Mouse (Mus musculus): Measurements from ENCODE around the gene Mmp17. TPM values are rescaled to one million over a fixed set of nuclear protein-coding genes. Genes with fewer than 3 reads are reported as not detected.

Mmp17 gene
- polyA plus RNA-seq, 1 experiment from 2014 or later = 10.4 TPM

DNA sequence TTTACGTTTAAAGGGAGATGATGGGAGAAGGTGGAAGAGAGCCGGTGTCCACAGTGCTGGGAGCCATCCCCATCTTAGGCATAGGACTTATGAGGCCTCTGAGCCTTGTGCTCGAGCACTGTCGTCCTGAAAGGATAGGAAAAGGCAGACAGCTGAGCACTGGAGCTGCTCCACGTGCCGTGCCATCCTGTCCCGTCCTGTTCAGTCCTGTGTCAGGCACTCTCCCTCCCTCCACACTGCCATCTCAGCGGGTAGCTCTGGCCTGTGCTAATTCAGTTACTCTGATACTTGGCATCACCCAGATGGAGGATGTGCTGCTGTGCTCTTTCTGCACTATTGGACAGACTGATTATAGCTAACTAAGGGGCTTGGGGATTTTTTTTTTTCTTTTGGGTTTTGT lies 21.6 kb upstream of the Mmp17 start:
- Histone ChIP-seq H3K4me1 (no peaks in the 10 kb centered on the region), H3K9me3 (no peaks in the 10 kb centered on the region), H3K27me3 (no peaks in the 10 kb centered on the region), H3K27ac (no peak overlapping the region), H3K4me3 (replicated peaks) (no peak overlapping the region), H3K4me2 (no peak overlapping the region), H3K36me3 (replicated peaks) (peaks cover 90% of the 10 kb centered on the region), H3K9ac (no peak overlapping the region)
- ATAC-seq (ENCODE audit: low FRiP score) = no peak
- 96% methylated on average over 8 of the region's 8 CpGs for WGBS

DNA sequence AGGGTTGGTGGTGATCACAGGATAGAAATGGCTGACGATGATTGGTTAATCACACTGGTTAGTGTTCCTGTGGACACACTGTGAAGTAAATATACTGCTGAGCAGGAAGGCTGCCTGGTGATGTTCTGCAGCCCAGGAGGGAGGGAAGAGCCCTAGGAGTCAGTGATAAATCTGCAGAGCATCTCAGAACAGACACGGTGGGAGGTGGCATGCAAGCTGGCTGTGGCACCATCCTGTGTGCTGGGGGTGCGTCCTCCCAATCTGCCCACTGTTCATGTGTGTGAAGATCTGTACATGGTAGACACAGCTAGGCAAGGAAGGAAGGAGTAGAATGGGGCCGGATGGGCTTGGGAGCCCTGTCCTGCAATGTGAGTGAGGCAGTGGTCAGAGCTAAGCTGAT lies 15.4 kb upstream of the Mmp17 start:
- Histone ChIP-seq H3K27ac (no peak overlapping the region), H3K9me3 (no peaks in the 10 kb centered on the region), H3K9ac (no peak overlapping the region), H3K27me3 (no peaks in the 10 kb centered on the region), H3K4me1 (no peaks in the 10 kb centered on the region), H3K4me3 (replicated peaks) (no peak overlapping the region), H3K36me3 (replicated peaks) (peaks cover 85% of the 10 kb centered on the region), H3K4me2 (no peak overlapping the region)
- no peak for ATAC-seq (ENCODE audit: low FRiP score)
- WGBS = 95% methylated on average over 4 of the region's 4 CpGs

DNA sequence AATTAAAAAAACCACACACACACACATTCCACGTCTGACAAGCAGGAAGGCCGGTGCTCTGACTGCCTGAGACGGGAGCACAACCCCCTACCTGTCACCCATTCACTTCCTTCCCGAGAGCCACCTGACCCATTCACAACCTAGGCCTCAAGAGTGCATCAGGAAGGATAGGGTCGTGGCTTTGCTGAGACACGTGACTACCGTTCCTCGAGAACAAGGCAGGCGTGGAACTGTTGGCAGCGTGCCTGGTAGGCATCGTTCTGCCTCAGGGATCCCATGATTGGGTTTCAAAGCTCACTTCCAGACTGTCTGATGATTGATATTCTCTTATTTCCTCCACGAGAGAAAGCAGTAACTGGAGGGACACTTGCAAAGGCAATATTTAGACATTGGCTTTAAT lies 5.8 kb upstream of the Mmp17 start:
- no peaks in the 10 kb centered on the region for H3K4me1 ChIP-seq
- H3K4me2 ChIP-seq = no peak overlapping the region
- H3K36me3 ChIP-seq (replicated peaks) = no peaks in the 10 kb centered on the region
- no peak overlapping the region for H3K27ac ChIP-seq
- H3K9me3 ChIP-seq = no peaks in the 10 kb centered on the region
- H3K9ac ChIP-seq = no peak overlapping the region
- no peak overlapping the region for H3K4me3 ChIP-seq (replicated peaks)
- 63% methylated on average over 12 of the region's 12 CpGs for WGBS
- peaks cover 24% of the 10 kb centered on the region for H3K27me3 ChIP-seq
- ATAC-seq (ENCODE audit: low FRiP score) = no peak

- 30% methylated on average over 6 of the region's 6 CpGs for WGBS
- no peak for ATAC-seq (ENCODE audit: low FRiP score)
- no peaks in the 10 kb centered on the region for H3K9me3 ChIP-seq
- H3K36me3 ChIP-seq (replicated peaks) = no peaks in the 10 kb centered on the region
- no peak overlapping the region for H3K27ac ChIP-seq
- no peak overlapping the region for H3K9ac ChIP-seq
- H3K4me3 ChIP-seq (replicated peaks) = no peak overlapping the region
- no peak overlapping the region for H3K4me2 ChIP-seq
- H3K4me1 ChIP-seq = peaks cover 12% of the 10 kb centered on the region
- H3K27me3 ChIP-seq = peaks cover 31% of the 10 kb centered on the region
These were observed 3.9 kb upstream of the Mmp17 start for GRCm38 (mm10) chr5:129580046-129580445.

GRCm38 (mm10) chr5:129580572-129580971 lies 3.4 kb upstream of the Mmp17 start:
- peaks cover 36% of the 10 kb centered on the region for H3K27me3 ChIP-seq
- no peak overlapping the region for H3K4me3 ChIP-seq (replicated peaks)
- H3K9ac ChIP-seq = no peak overlapping the region
- no peak overlapping the region for H3K4me2 ChIP-seq
- WGBS = 84% methylated on average over 9 of the region's 9 CpGs
- no peaks in the 10 kb centered on the region for H3K36me3 ChIP-seq (replicated peaks)
- H3K9me3 ChIP-seq = no peaks in the 10 kb centered on the region
- peaks cover 17% of the 10 kb centered on the region for H3K4me1 ChIP-seq
- H3K27ac ChIP-seq = no peak overlapping the region
- no peak for ATAC-seq (ENCODE audit: low FRiP score)

- ATAC-seq (ENCODE audit: low FRiP score) = no peak
- Histone ChIP-seq H3K27me3 (peaks cover 40% of the 10 kb centered on the region), H3K36me3 (replicated peaks) (no peaks in the 10 kb centered on the region), H3K9ac (no peak overlapping the region), H3K27ac (no peak overlapping the region), H3K4me1 (peaks cover 22% of the 10 kb centered on the region), H3K9me3 (no peaks in the 10 kb centered on the region), H3K4me2 (no peak overlapping the region), H3K4me3 (replicated peaks) (no peak overlapping the region)
- 83% methylated on average over 7 of the region's 7 CpGs for WGBS
These were observed 3.0 kb upstream of the Mmp17 start for GRCm38 (mm10) chr5:129581015-129581414.

- peak overlapping the region; percentile 73 for H3K4me3 ChIP-seq (replicated peaks)
- H3K4me1 ChIP-seq = peaks cover 35% of the 10 kb centered on the region
- no peaks in the 10 kb centered on the region for H3K9me3 ChIP-seq
- peak overlapping the region; percentile 83 for H3K9ac ChIP-seq
- peak overlapping the region; percentile 97 for H3K4me2 ChIP-seq
- H3K36me3 ChIP-seq (replicated peaks) = no peaks in the 10 kb centered on the region
- peaks cover 40% of the 10 kb centered on the region for H3K27me3 ChIP-seq
- 0 out of 2 replicates have a peak overlapping the region, but pooled peaks have one; percentile 61 for H3K27ac ChIP-seq
- WGBS = 4% methylated on average over 12 of the region's 12 CpGs
- ATAC-seq (ENCODE audit: low FRiP score) = no peak; the same call in 1 of the 2 replicates
These were observed 638 bp upstream of the Mmp17 start for GRCm38 (mm10) chr5:129583331-129583730.

- H3K27me3 ChIP-seq = peaks cover 40% of the 10 kb centered on the region
- H3K9me3 ChIP-seq = no peaks in the 10 kb centered on the region
- peak; percentile 31 for ATAC-seq (ENCODE audit: low FRiP score)
- peaks cover 35% of the 10 kb centered on the region for H3K4me1 ChIP-seq
- H3K27ac ChIP-seq = no peak overlapping the region
- H3K4me3 ChIP-seq (replicated peaks) = peak overlapping the region; percentile 73
- H3K36me3 ChIP-seq (replicated peaks) = no peaks in the 10 kb centered on the region
- peak overlapping the region; percentile 83 for H3K9ac ChIP-seq
- peak overlapping the region; percentile 97 for H3K4me2 ChIP-seq
- WGBS = under 1% methylated on average over 69 of the region's 76 CpGs
These were observed 893 bp downstream of the Mmp17 start for GRCm38 (mm10) chr5:129584583-129585541.

- Histone ChIP-seq H3K4me2 (peak overlapping the region; percentile 97), H3K4me1 (peaks cover 42% of the 10 kb centered on the region), H3K27me3 (peaks cover 38% of the 10 kb centered on the region), H3K27ac (peak overlapping the region; percentile 85), H3K9me3 (no peaks in the 10 kb centered on the region), H3K36me3 (replicated peaks) (no peaks in the 10 kb centered on the region), H3K9ac (peak overlapping the region; percentile 83), H3K4me3 (replicated peaks) (peak overlapping the region; percentile 73)
- WGBS = 0% methylated on average over 17 of the region's 17 CpGs
- ATAC-seq (ENCODE audit: low FRiP score) = peak; percentile 77
These were observed 2.0 kb downstream of the Mmp17 start for GRCm38 (mm10) chr5:129586016-129586415.

DNA sequence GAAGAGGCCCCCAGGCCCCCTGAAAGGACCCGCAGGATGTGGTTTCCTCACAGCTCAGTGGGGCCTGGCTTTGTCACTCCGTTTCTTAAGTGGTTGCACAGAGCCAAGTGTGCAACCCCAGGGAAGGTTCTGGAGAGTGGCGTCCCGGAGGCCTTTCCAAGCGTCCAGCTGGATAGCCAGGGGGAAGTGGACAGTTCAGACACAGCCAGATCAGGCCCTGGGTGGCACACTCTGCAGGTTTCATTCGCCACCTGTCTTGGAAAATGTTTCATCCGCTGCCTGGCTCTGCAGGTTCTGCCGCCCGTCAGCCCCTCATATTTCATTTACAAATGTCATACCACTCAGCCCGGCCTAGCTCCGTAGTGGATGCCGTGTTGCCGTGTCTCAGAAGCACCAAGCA lies 2.5 kb downstream of the Mmp17 start:
- H3K27ac ChIP-seq = peak overlapping the region; percentile 85
- 35% methylated on average over 13 of the region's 13 CpGs for WGBS
- H3K9ac ChIP-seq = peak overlapping the region; percentile 36
- H3K4me1 ChIP-seq = peaks cover 46% of the 10 kb centered on the region
- H3K9me3 ChIP-seq = no peaks in the 10 kb centered on the region
- H3K36me3 ChIP-seq (replicated peaks) = no peaks in the 10 kb centered on the region
- peak overlapping the region; percentile 97 for H3K4me2 ChIP-seq
- H3K27me3 ChIP-seq = peaks cover 33% of the 10 kb centered on the region
- ATAC-seq (ENCODE audit: low FRiP score) = no peak; the same call in 1 of the 2 replicates
- H3K4me3 ChIP-seq (replicated peaks) = peak overlapping the region; percentile 73

GRCm38 (mm10) chr5:129590915-129591314 lies 6.9 kb downstream of the Mmp17 start:
- no peak overlapping the region for H3K9ac ChIP-seq
- no peaks in the 10 kb centered on the region for H3K9me3 ChIP-seq
- WGBS = 5% methylated on average over 11 of the region's 11 CpGs
- H3K36me3 ChIP-seq (replicated peaks) = peaks cover 9% of the 10 kb centered on the region
- H3K4me1 ChIP-seq = peaks cover 26% of the 10 kb centered on the region
- peak; percentile 54 for ATAC-seq (ENCODE audit: low FRiP score)
- H3K4me3 ChIP-seq (replicated peaks) = no peak overlapping the region
- H3K4me2 ChIP-seq = peak overlapping the region; percentile 21
- no peak overlapping the region for H3K27ac ChIP-seq
- peaks cover under 1% of the 10 kb centered on the region; the same call in 1 of the 2 replicates for H3K27me3 ChIP-seq

- Histone ChIP-seq H3K36me3 (replicated peaks) (peaks cover 35% of the 10 kb centered on the region), H3K27me3 (no peaks in the 10 kb centered on the region), H3K4me1 (peaks cover 12% of the 10 kb centered on the region), H3K9me3 (peaks cover 4% of the 10 kb centered on the region; the same call in 1 of the 2 replicates), H3K9ac (no peak overlapping the region), H3K27ac (no peak overlapping the region), H3K4me2 (no peak overlapping the region), H3K4me3 (replicated peaks) (no peak overlapping the region)
- WGBS = 48% methylated on average over 19 of the region's 19 CpGs
- peak; percentile 49; the same call in 1 of the 2 replicates for ATAC-seq (ENCODE audit: low FRiP score)
These were observed 10.4 kb downstream of the Mmp17 start for GRCm38 (mm10) chr5:129594116-129595114.
